Mouse (Mus musculus): Measurements from ENCODE around the gene 2310002L09Rik. TPM values are rescaled to one million over a fixed set of nuclear protein-coding genes. Genes with fewer than 3 reads are reported as not detected.
"Not testable (repeated sequence)": the region's sequence is repeated elsewhere in the genome, so short reads cannot be mapped to it uniquely, and the experiment has no call there.

The 2310002L09Rik gene
- polyA plus RNA-seq (2012; rRNA removed): not detected in 2 replicates

DNA sequence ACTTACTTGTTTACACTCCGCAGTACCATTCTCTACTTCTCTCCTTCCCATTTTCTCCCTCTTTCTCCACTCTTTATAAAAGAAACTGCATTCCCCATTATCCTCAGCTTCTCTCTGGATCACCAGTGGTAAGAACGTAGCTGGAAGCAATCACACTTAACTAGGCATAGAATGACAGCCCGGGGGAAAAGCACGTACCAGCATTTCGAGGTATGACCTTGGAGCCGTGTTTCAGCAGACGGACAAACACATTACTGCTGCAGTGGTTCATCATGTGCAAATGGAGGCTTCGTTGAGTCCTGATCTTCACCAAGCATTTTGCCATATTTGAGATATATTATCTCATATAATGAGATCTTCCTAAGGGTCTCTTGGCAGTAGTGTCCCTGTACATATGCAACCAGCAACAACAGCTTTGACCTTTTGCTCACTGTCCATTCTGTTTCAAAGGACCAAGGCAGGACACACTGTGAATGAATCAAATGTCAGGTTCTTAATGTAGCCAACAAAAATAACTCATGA, at the start of gene 2310002L09Rik:
2310002L09Rik (minus strand) TSS at position 472 of the 522 bp plus-strand sequence.
- DNase-seq (ENCODE audit: low read depth): no peak

GRCm38 (mm10) chr4:73980454-73980853, 29.8 kb upstream of the 2310002L09Rik start:
- DNase-seq (ENCODE audit: low read depth): no peak

DNA sequence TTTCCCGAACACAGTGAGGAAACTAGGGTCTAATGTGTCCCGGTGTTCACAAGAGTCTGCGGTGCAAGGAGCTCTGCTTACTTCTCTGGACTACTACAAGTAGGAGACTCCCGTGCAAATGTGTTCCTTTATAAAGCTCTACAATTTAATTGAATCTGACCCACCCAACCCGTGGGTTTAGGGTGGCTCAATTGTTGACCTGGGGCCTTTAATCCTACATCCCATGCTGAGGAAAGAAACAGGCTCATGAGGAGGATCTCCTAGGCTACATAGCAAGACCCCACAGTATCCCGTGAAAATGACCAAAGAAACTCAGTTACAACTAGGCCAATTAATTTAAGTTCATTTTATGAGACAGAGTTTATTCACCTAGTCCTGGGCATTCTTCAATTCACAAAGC, 30.0 kb downstream of the 2310002L09Rik start, which contains the start of gene Gm11756:
Gm11756 (minus strand) TSS at position 101 of the 400 bp plus-strand sequence.
- DNase-seq (ENCODE audit: low read depth): not testable (repeated sequence)

DNA sequence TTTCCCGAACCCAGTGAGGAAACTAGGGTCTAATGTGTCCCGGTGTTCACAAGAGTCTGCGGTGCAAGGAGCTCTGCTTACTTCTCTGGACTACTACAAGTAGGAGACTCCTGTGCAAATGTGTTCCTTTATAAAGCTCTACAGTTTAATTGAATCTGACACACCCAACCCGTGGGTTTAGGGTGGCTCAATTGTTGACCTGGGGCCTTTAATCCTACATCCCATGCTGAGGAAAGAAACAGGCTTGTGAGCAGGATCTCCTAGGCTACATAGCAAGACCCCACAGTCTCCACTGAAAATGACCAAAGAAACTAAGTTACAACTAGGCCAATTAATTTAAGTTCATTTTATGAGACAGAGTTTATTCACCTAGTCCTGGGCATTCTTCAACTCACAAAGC, 44.8 kb downstream of the 2310002L09Rik start, which contains the start of gene Gm13871:
Gm13871 (minus strand) TSS at position 101 of the 400 bp plus-strand sequence.
- not testable (repeated sequence) for DNase-seq (ENCODE audit: low read depth)

GRCm38 (mm10) chr4:73891012-73891411, 59.6 kb downstream of the 2310002L09Rik start, which contains the start of gene Gm11757:
Gene Gm11757 (minus strand): TSS chr4:73891112.
- DNase-seq (ENCODE audit: low read depth): not testable (repeated sequence)

Other genes with a start within 250 kb of the 2310002L09Rik start
- 7.5 and 9.6 TPM in 2 replicates for gene Rasef, start 159.9 kb downstream of the 2310002L09Rik start, polyA plus RNA-seq (2012; rRNA removed)
- gene Gm11758, start 74.6 kb downstream of the 2310002L09Rik start, polyA plus RNA-seq (2012; rRNA removed): not detected in 2 replicates
- gene Gm11757, start 59.7 kb downstream of the 2310002L09Rik start, polyA plus RNA-seq (2012; rRNA removed): not detected in 2 replicates
- not detected in 2 replicates for gene Gm13871, start 44.9 kb downstream of the 2310002L09Rik start, polyA plus RNA-seq (2012; rRNA removed)
- not detected in 2 replicates for gene Gm11756, start 30.1 kb downstream of the 2310002L09Rik start, polyA plus RNA-seq (2012; rRNA removed)
- gene Frmd3, start 62.6 kb upstream of the 2310002L09Rik start, polyA plus RNA-seq (2012; rRNA removed): 0.08 TPM in 1 of 2 replicates, not detected in the other

Measured in gonadal fat pad, adult 2 months (tissue).